Mouse (Mus musculus): ENCODE results near the gene Foxj3. TPM values are rescaled to one million over a fixed set of nuclear protein-coding genes. Genes with fewer than 3 reads are reported as not detected.

Gene Foxj3
- total RNA-seq, 1 experiment = 17.7 TPM

DNA sequence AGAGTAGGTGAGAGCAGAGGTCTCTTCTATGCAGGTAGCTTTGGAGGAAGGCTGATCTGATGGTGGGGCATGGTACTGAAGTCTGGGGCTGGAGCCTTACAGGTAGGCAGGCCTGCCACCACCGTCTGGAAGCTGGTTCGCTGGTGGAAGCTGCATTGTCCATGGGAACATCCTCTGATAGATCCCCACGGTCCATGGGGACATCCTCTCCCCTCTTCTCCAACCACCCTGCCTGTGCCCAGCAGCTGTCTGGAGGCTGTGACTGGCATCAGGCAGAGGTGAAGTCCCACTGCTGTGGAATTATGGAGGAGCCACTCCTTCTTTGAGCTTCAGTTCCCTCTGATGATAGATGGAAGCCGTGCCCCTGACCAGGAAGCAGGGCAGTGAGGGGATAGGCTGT is 131.8 kb downstream of the Foxj3 start:
- in situ Hi-C loops (cut with MboI; ENCODE audit: low sequenced_read_pairs in 2 of 2, unreplicated experiment in 2 of 2) = no loop called here
- Histone ChIP-seq H3K9me3 (ENCODE audit: control insufficient read depth, insufficient read depth, low read depth, low read length) (no peaks in the 10 kb centered on the region), H3K36me3 (ENCODE audit: control insufficient read depth, insufficient read depth, low read length, poor library complexity, severe bottlenecking) (no peaks in the 10 kb centered on the region), H3K4me3 (ENCODE audit: insufficient read depth in 1 of 2, low read depth in 1 of 2, low read length in 2 of 2, poor library complexity in 1 of 2, severe bottlenecking in 1 of 2) (no peak overlapping the region), H3K4me1 (ENCODE audit: control insufficient read depth in 2 of 2, insufficient read depth in 2 of 2, low read length in 2 of 2, poor library complexity in 1 of 2) (no peaks in the 10 kb centered on the region), H3K9ac (ENCODE audit: insufficient read depth, low read depth, low read length, poor library complexity, severe bottlenecking) (no peak overlapping the region), H3K27ac (ENCODE audit: insufficient read depth, low read depth, low read length, poor library complexity, severe bottlenecking) (no peak overlapping the region)
- DNase-seq (ENCODE audit: low read depth, low spot score) = no peak
- TF ChIP-seq ZC3H11A (IDR thresholded peaks at IDR 0.05; ENCODE audit: borderline replicate concordance, low read depth, low read length) = no peak
- TF ChIP-seq CHD2 (IDR thresholded peaks at IDR 0.05; ENCODE audit: low read depth, low read length) = no peak
- TF ChIP-seq MAFK (IDR thresholded peaks at IDR 0.05; ENCODE audit: insufficient read depth, low read depth, low read length) = no peak
- no peak for TF ChIP-seq ZNF384 (IDR thresholded peaks at IDR 0.05; ENCODE audit: low read depth, low read length)
- TF ChIP-seq HCFC1 (IDR thresholded peaks at IDR 0.05; ENCODE audit: borderline replicate concordance, insufficient read depth, low read length) = no peak

DNA sequence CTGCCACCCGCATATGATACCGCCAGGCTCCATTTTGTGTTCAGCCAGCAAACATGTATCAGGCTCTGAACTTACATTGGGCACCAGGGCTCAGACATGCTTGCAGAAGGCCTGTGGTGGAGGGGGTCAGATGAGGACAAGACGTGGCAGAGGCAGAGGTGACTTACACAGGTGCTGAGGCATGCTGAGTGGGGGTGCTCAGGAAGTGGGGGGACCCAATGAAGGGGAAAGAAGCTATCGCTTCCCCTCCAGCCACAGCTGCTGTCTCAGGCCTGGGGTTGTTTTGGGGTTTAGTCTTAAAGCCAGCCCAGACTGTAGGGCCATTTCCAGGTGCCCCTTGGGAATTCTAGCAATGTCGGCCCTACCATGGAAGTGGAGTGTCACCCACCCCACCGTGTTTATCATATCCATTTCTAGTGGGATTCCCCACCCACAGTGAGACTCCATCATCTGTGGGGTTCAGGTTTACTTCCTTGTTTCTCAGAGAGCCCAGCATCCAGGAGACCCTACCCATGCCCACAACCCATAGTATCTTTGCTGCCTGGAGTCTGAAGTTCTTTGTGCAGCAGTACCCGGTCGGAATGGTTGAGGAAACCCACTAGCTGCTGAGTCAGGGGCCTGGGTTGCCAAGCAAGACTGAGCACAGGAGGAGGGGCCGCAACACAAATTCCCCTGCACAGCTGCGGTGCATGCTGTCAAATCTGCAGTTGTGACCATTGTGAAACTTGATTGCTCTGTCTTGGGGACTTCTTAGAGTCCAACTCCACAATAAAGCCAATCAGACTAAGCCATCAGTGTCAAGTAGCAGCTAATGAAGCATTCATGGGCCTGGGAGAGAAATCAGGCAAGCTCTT is 132.8 kb downstream of the Foxj3 start:
- in situ Hi-C loops (cut with MboI; ENCODE audit: low sequenced_read_pairs in 2 of 2, unreplicated experiment in 2 of 2) = no loop called here
- Histone ChIP-seq H3K27ac (ENCODE audit: insufficient read depth, low read depth, low read length, poor library complexity, severe bottlenecking) (no peak overlapping the region), H3K36me3 (ENCODE audit: control insufficient read depth, insufficient read depth, low read length, poor library complexity, severe bottlenecking) (no peaks in the 10 kb centered on the region)

DNA sequence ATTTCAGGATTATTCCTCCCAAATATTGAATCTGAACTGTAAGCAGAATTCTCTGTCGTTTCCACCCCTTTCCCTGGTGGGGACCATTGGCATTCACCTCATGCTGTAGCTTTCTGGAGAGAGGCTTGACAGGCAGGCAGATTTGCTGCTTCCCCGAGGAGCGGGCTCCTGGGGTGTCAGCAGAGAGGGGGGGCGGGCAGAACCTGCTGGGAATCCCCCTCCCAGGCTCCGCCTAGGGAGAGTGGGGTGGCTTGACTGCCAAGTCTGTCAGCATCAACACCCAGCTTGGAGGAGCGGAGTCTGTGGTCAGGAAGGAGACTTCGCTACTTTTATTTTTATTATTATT is 133.4 kb downstream of the Foxj3 start:
- Histone ChIP-seq H3K27ac (ENCODE audit: insufficient read depth, low read depth, low read length, poor library complexity, severe bottlenecking) (no peak overlapping the region), H3K36me3 (ENCODE audit: control insufficient read depth, insufficient read depth, low read length, poor library complexity, severe bottlenecking) (no peaks in the 10 kb centered on the region), H3K9ac (ENCODE audit: insufficient read depth, low read depth, low read length, poor library complexity, severe bottlenecking) (no peak overlapping the region), H3K4me3 (ENCODE audit: insufficient read depth in 1 of 2, low read depth in 1 of 2, low read length in 2 of 2, poor library complexity in 1 of 2, severe bottlenecking in 1 of 2) (no peak overlapping the region), H3K9me3 (ENCODE audit: control insufficient read depth, insufficient read depth, low read depth, low read length) (no peaks in the 10 kb centered on the region), H3K4me1 (ENCODE audit: control insufficient read depth in 2 of 2, insufficient read depth in 2 of 2, low read length in 2 of 2, poor library complexity in 1 of 2) (no peaks in the 10 kb centered on the region)
- TF ChIP-seq MAFK (IDR thresholded peaks at IDR 0.05; ENCODE audit: insufficient read depth, low read depth, low read length) (no peak), HCFC1 (IDR thresholded peaks at IDR 0.05; ENCODE audit: borderline replicate concordance, insufficient read depth, low read length) (no peak), ZC3H11A (IDR thresholded peaks at IDR 0.05; ENCODE audit: borderline replicate concordance, low read depth, low read length) (no peak), CHD2 (IDR thresholded peaks at IDR 0.05; ENCODE audit: low read depth, low read length) (no peak), ZNF384 (IDR thresholded peaks at IDR 0.05; ENCODE audit: low read depth, low read length) (no peak)
- DNase-seq (ENCODE audit: low read depth, low spot score) = no peak
- in situ Hi-C loops (cut with MboI; ENCODE audit: low sequenced_read_pairs in 2 of 2, unreplicated experiment in 2 of 2) = no loop called here

More for the DNA sequence above, 132.8 kb downstream of the Foxj3 start:
- TF ChIP-seq CHD2 (IDR thresholded peaks at IDR 0.05; ENCODE audit: low read depth, low read length) (no peak), ZC3H11A (IDR thresholded peaks at IDR 0.05; ENCODE audit: borderline replicate concordance, low read depth, low read length) (no peak), ZNF384 (IDR thresholded peaks at IDR 0.05; ENCODE audit: low read depth, low read length) (no peak), MAFK (IDR thresholded peaks at IDR 0.05; ENCODE audit: insufficient read depth, low read depth, low read length) (no peak), HCFC1 (IDR thresholded peaks at IDR 0.05; ENCODE audit: borderline replicate concordance, insufficient read depth, low read length) (no peak)
- Histone ChIP-seq H3K9me3 (ENCODE audit: control insufficient read depth, insufficient read depth, low read depth, low read length) (no peaks in the 10 kb centered on the region), H3K9ac (ENCODE audit: insufficient read depth, low read depth, low read length, poor library complexity, severe bottlenecking) (no peak overlapping the region), H3K4me3 (ENCODE audit: insufficient read depth in 1 of 2, low read depth in 1 of 2, low read length in 2 of 2, poor library complexity in 1 of 2, severe bottlenecking in 1 of 2) (no peak overlapping the region), H3K4me1 (ENCODE audit: control insufficient read depth in 2 of 2, insufficient read depth in 2 of 2, low read length in 2 of 2, poor library complexity in 1 of 2) (no peaks in the 10 kb centered on the region)
- DNase-seq (ENCODE audit: low read depth, low spot score) = no peak

DNA sequence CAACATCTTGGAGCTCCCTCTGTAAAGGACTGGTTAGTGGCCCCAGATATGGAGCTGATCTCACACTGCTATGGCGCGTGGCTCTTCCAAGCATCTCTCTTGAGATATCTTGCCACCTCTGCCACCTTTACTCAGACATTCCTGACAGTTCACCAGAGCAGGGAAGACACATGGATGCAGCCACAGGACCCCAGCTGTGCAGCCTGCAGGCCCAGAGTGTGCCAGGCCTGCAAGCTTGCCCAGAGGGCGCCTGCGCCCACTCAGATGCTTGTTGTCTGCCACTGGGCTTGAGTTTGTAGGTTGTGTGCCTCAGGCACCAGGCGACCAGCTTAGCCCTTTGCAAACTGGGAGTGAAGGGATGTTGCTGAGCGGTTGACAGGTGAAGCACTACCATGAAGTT is 133.9 kb downstream of the Foxj3 start:
- H3K4me1 ChIP-seq (ENCODE audit: control insufficient read depth in 2 of 2, insufficient read depth in 2 of 2, low read length in 2 of 2, poor library complexity in 1 of 2) = no peaks in the 10 kb centered on the region
- TF ChIP-seq ZC3H11A (IDR thresholded peaks at IDR 0.05; ENCODE audit: borderline replicate concordance, low read depth, low read length) (no peak), MAFK (IDR thresholded peaks at IDR 0.05; ENCODE audit: insufficient read depth, low read depth, low read length) (no peak), ZNF384 (IDR thresholded peaks at IDR 0.05; ENCODE audit: low read depth, low read length) (no peak), HCFC1 (IDR thresholded peaks at IDR 0.05; ENCODE audit: borderline replicate concordance, insufficient read depth, low read length) (no peak), CHD2 (IDR thresholded peaks at IDR 0.05; ENCODE audit: low read depth, low read length) (no peak)
- H3K4me3 ChIP-seq (ENCODE audit: insufficient read depth in 1 of 2, low read depth in 1 of 2, low read length in 2 of 2, poor library complexity in 1 of 2, severe bottlenecking in 1 of 2) = no peak overlapping the region
- no peaks in the 10 kb centered on the region for H3K36me3 ChIP-seq (ENCODE audit: control insufficient read depth, insufficient read depth, low read length, poor library complexity, severe bottlenecking)
- no peak for DNase-seq (ENCODE audit: low read depth, low spot score)
- H3K9me3 ChIP-seq (ENCODE audit: control insufficient read depth, insufficient read depth, low read depth, low read length) = no peaks in the 10 kb centered on the region
- in situ Hi-C loops (cut with MboI; ENCODE audit: low sequenced_read_pairs in 2 of 2, unreplicated experiment in 2 of 2) = no loop called here
- no peak overlapping the region for H3K9ac ChIP-seq (ENCODE audit: insufficient read depth, low read depth, low read length, poor library complexity, severe bottlenecking)
- no peak overlapping the region for H3K27ac ChIP-seq (ENCODE audit: insufficient read depth, low read depth, low read length, poor library complexity, severe bottlenecking)
